Mouse (Mus musculus) CH12.LX (cell line): Measurements from ENCODE around the gene Cdh22. TPM values are rescaled to one million over a fixed set of nuclear protein-coding genes. Genes with fewer than 3 reads are reported as not detected.

ENCODE experiments used
- DNase-seq: peaks from one replicate; pipeline ENCODE4 v3.0.0-alpha.2; 2013; ENCODE audit errors: extremely low read depth
- H3K27ac ChIP-seq: 2 replicates; pipeline ENCODE4 v1.5.1; 2012; ENCODE audit warnings: low read depth, mild to moderate bottlenecking, control low read depth, moderate library complexity; ENCODE audit not compliant: insufficient read depth
- H3K27me3 ChIP-seq: replicated peaks from 2 replicates; pipeline ENCODE3; 2012; ENCODE audit warnings: inconsistent platforms
- H3K36me3 ChIP-seq, 2 experiments: replicated peaks in 1 of 2; 2 replicates each; pipeline versions ENCODE3 to v1.6.1; 2012; ENCODE audit warnings: inconsistent platforms in 1 of 2, low read length in 1 of 2, mild to moderate bottlenecking in 1 of 2, mixed read lengths in 1 of 2, moderate library complexity in 1 of 2; ENCODE audit not compliant: control insufficient read depth in 1 of 2, insufficient read depth in 1 of 2
- H3K4me1 ChIP-seq, 2 experiments: 2 replicates each; pipeline ENCODE4 v1.6.1; 2012; ENCODE audit warnings: inconsistent platforms in 1 of 2, moderate library complexity in 1 of 2; ENCODE audit not compliant: insufficient read depth in 2 of 2, control insufficient read depth in 1 of 2
- H3K4me2 ChIP-seq: 2 replicates; pipeline ENCODE4 v1.6.1; 2012; ENCODE audit warnings: low read depth, mild to moderate bottlenecking, control low read depth; ENCODE audit not compliant: poor library complexity, insufficient read depth, severe bottlenecking
- H3K4me3 ChIP-seq, 3 experiments: fragments of 150-350 bp in 1 of 3; sonication (generic) in 1 of 3; replicated peaks in 1 of 3; 2 replicates each; pipeline versions ENCODE3 to v1.5.1; 2011 to 2012; ENCODE audit warnings: low read depth in 2 of 3, low read length in 2 of 3, mild to moderate bottlenecking in 2 of 3, moderate library complexity in 2 of 3, control low read depth in 1 of 3, improper control_type of control experiment in 1 of 3, inconsistent platforms in 1 of 3, mixed read lengths in 1 of 3; ENCODE audit not compliant: poor library complexity in 1 of 3
- H3K79me2 ChIP-seq: replicated peaks from 2 replicates; pipeline ENCODE4 v1.6.1; 2012; ENCODE audit warnings: mild to moderate bottlenecking, moderate library complexity; ENCODE audit not compliant: control insufficient read depth, poor library complexity, insufficient read depth, severe bottlenecking; ENCODE audit errors: extremely low read depth
- H3K9ac ChIP-seq: 2 replicates; pipeline ENCODE4 v1.6.1; 2012; ENCODE audit warnings: low read depth, mild to moderate bottlenecking, control low read depth, moderate library complexity; ENCODE audit not compliant: insufficient read depth
- H3K9me3 ChIP-seq: replicated peaks from 2 replicates; pipeline ENCODE3; 2012; ENCODE audit warnings: low read length, inconsistent platforms, mixed read lengths
- CHD1 ChIP-seq: IDR thresholded peaks from 2 replicates; pipeline ENCODE4 v1.6.1; 2012; ENCODE audit warnings: low read depth, low read length, improper control_type of control experiment, inconsistent platforms
- CHD2 ChIP-seq: IDR thresholded peaks from 2 replicates; pipeline ENCODE4 v1.6.1; 2011; ENCODE audit warnings: low read length, improper control_type of control experiment
- CTCF ChIP-seq, 2 experiments: IDR thresholded peaks in 1 of 2; conservative IDR thresholded peaks in 1 of 2; 2 replicates each; pipeline ENCODE4 v1.5.1; 2011 to 2012; ENCODE audit warnings: low read depth in 2 of 2, low read length in 2 of 2, improper control_type of control experiment in 1 of 2, inconsistent platforms in 1 of 2, mild to moderate bottlenecking in 1 of 2, moderate library complexity in 1 of 2
- E2F4 ChIP-seq: IDR thresholded peaks from 2 replicates; pipeline ENCODE4 v1.6.1; 2011; ENCODE audit warnings: low read depth, low read length, improper control_type of control experiment; ENCODE audit not compliant: insufficient replicate concordance
- ELF1 ChIP-seq: IDR thresholded peaks from 2 replicates; pipeline ENCODE4 v1.6.1; 2014; ENCODE audit warnings: low read depth, mild to moderate bottlenecking, inconsistent platforms, low read length, improper control_type of control experiment
- EP300 ChIP-seq: IDR thresholded peaks from 2 replicates; pipeline ENCODE4 v1.6.1; 2011; ENCODE audit warnings: low read length, improper control_type of control experiment
- GABPA ChIP-seq: IDR thresholded peaks from 2 replicates; pipeline ENCODE4 v1.6.1; 2012; ENCODE audit warnings: low read depth, low read length, improper control_type of control experiment, inconsistent platforms; ENCODE audit not compliant: insufficient replicate concordance
- HCFC1 ChIP-seq: IDR thresholded peaks from 2 replicates; pipeline ENCODE4 v1.6.1; 2012; ENCODE audit warnings: low read depth, mild to moderate bottlenecking, inconsistent platforms, low read length, improper control_type of control experiment
- IRF4 ChIP-seq: IDR thresholded peaks from 2 replicates; pipeline ENCODE4 v1.6.1; 2014; ENCODE audit warnings: low read depth, mild to moderate bottlenecking, inconsistent platforms, low read length, improper control_type of control experiment
- JUND ChIP-seq: conservative IDR thresholded peaks from 2 replicates; pipeline ENCODE4 v1.6.1; 2011; ENCODE audit warnings: low read depth, low read length, improper control_type of control experiment
- KAT2A ChIP-seq: IDR thresholded peaks from 2 replicates; pipeline ENCODE4 v1.6.1; 2012; ENCODE audit warnings: low read length, improper control_type of control experiment, inconsistent platforms; ENCODE audit not compliant: insufficient replicate concordance
- MAX ChIP-seq: IDR thresholded peaks from 2 replicates; pipeline ENCODE4 v1.6.1; 2011; ENCODE audit warnings: low read length, improper control_type of control experiment
- MYC ChIP-seq: IDR thresholded peaks from 2 replicates; pipeline ENCODE4 v1.6.1; 2011; ENCODE audit warnings: low read depth, mild to moderate bottlenecking, improper control_type of control experiment, low read length
- NELFE ChIP-seq: IDR thresholded peaks from 2 replicates; pipeline ENCODE4 v1.6.1; 2011; ENCODE audit warnings: low read depth, low read length, improper control_type of control experiment
- NRF1 ChIP-seq: IDR thresholded peaks from 2 replicates; pipeline ENCODE4 v1.6.1; 2014; ENCODE audit warnings: low read depth, mild to moderate bottlenecking, inconsistent platforms, low read length, improper control_type of control experiment, moderate library complexity
- PAX5 ChIP-seq: IDR thresholded peaks from 2 replicates; pipeline ENCODE4 v1.6.1; 2012; ENCODE audit warnings: low read length, inconsistent platforms, mixed read lengths
- POLR2A ChIP-seq: IDR thresholded peaks from 2 replicates; pipeline ENCODE4 v1.6.1; 2011; ENCODE audit warnings: low read depth, mild to moderate bottlenecking, improper control_type of control experiment, low read length
- POLR2AphosphoS2 ChIP-seq: IDR thresholded peaks from 2 replicates; pipeline ENCODE4 v1.6.1; 2011; ENCODE audit warnings: low read depth, low read length, improper control_type of control experiment
- RAD21 ChIP-seq: IDR thresholded peaks from 2 replicates; pipeline ENCODE4 v1.6.1; 2011; ENCODE audit warnings: low read depth, mild to moderate bottlenecking, low read length, improper control_type of control experiment, moderate library complexity
- RCOR1 ChIP-seq: conservative IDR thresholded peaks from 2 replicates; pipeline ENCODE4 v1.6.1; 2012; ENCODE audit warnings: low read depth, mild to moderate bottlenecking, inconsistent platforms, low read length, improper control_type of control experiment
- TBP ChIP-seq: conservative IDR thresholded peaks from 2 replicates; pipeline ENCODE4 v1.6.1; 2011; ENCODE audit warnings: low read depth, low read length, improper control_type of control experiment
- TCF12 ChIP-seq: IDR thresholded peaks from 2 replicates; pipeline ENCODE4 v1.6.1; 2014; ENCODE audit warnings: low read depth, mild to moderate bottlenecking, inconsistent platforms, low read length, improper control_type of control experiment
- USF1 ChIP-seq: IDR thresholded peaks from 2 replicates; pipeline ENCODE4 v1.6.1; 2014; ENCODE audit warnings: low read depth, mild to moderate bottlenecking, inconsistent platforms, low read length, improper control_type of control experiment
- ZC3H11A ChIP-seq: IDR thresholded peaks from 2 replicates; pipeline ENCODE4 v1.6.1; 2012; ENCODE audit warnings: low read depth, mild to moderate bottlenecking, inconsistent platforms, low read length, improper control_type of control experiment
- ZKSCAN1 ChIP-seq: IDR thresholded peaks from 2 replicates; pipeline ENCODE4 v1.6.1; 2012; ENCODE audit warnings: low read depth, inconsistent platforms, low read length, improper control_type of control experiment, borderline replicate concordance
- dilution Hi-C: fragments of 300-500 bp; cut with MboI; formaldehyde crosslinking; loops from 2 replicates; pipeline ENCODE4 v1.14.3; 2020; ENCODE audit warnings: low sequenced_read_pairs; ENCODE audit not compliant: extremely low pct_unique_long_range_greater_than_20kb, extremely low pct_ligation_motif_present
- in situ Hi-C: fragments of 300-500 bp; cut with MboI; formaldehyde crosslinking; loops from 3 replicates; pipeline ENCODE4 v1.14.3; 2019; ENCODE audit warnings: low sequenced_read_pairs, low pct_ligation_motif_present, low pct_unique_long_range_greater_than_20kb, mixed read lengths
- polyA plus RNA-seq: library from polyadenylated mRNA; unstranded; fragments of >175 nt; gene quantifications from 2 replicates; pipeline ENCODE4 v1.2.1, GENCODE M21; 2012; ENCODE audit warnings: low read depth; ENCODE audit not compliant: insufficient read length
- total RNA-seq, 2 experiments: library from RNA; depleted of rRNA; stranded (reverse); fragments of 300-350 nt in 1 of 2; fragments of >200 nt in 1 of 2; gene quantifications; 2 replicates each; pipeline ENCODE4 v1.2.3; 2012 to 2014

Gene Cdh22
- total and polyA plus RNA-seq, 3 experiments: 0.08 TPM; not detected in 2

- H3K36me3 ChIP-seq: no peaks in the 10 kb centered on the region
- H3K4me1 ChIP-seq: no peaks in the 10 kb centered on the region
- no peaks in the 10 kb centered on the region for H3K9me3 ChIP-seq
- H3K4me3 ChIP-seq: no peak overlapping the region
- in situ Hi-C loops: no loop called here
- DNase-seq: no peak
- peaks cover 95% of the 10 kb centered on the region for H3K27me3 ChIP-seq
- H3K4me2 ChIP-seq: no peak overlapping the region
- dilution Hi-C loops: no loop called here
- H3K79me2 ChIP-seq: no peaks in the 10 kb centered on the region
- no peak overlapping the region for H3K9ac ChIP-seq
- no peak overlapping the region for H3K27ac ChIP-seq
- no peak for TF ChIP-seq EP300
- no peak for TF ChIP-seq ZKSCAN1
- no peak for TF ChIP-seq E2F4
- TF ChIP-seq RAD21: no peak
- no peak for TF ChIP-seq CTCF (conservative IDR thresholded peaks at IDR 0.05 in 1 of 2, IDR thresholded peaks at IDR 0.05 in 1 of 2; ENCODE audit: low read depth in 2 of 2, low read length in 2 of 2)
- no peak for TF ChIP-seq MYC
- TF ChIP-seq HCFC1: no peak
- no peak for TF ChIP-seq NELFE
- TF ChIP-seq TCF12: no peak
- TF ChIP-seq NRF1: no peak
- TF ChIP-seq CHD1: no peak
- no peak for TF ChIP-seq CHD2
- no peak for TF ChIP-seq IRF4
- TF ChIP-seq PAX5: no peak
- no peak for TF ChIP-seq USF1
- no peak for TF ChIP-seq TBP
- no peak for TF ChIP-seq RCOR1
- TF ChIP-seq ZC3H11A: no peak
- no peak for TF ChIP-seq POLR2A
These were observed 107.6 kb downstream of the Cdh22 start for GRCm38 (mm10) chr2:165126896-165127562.

DNA sequence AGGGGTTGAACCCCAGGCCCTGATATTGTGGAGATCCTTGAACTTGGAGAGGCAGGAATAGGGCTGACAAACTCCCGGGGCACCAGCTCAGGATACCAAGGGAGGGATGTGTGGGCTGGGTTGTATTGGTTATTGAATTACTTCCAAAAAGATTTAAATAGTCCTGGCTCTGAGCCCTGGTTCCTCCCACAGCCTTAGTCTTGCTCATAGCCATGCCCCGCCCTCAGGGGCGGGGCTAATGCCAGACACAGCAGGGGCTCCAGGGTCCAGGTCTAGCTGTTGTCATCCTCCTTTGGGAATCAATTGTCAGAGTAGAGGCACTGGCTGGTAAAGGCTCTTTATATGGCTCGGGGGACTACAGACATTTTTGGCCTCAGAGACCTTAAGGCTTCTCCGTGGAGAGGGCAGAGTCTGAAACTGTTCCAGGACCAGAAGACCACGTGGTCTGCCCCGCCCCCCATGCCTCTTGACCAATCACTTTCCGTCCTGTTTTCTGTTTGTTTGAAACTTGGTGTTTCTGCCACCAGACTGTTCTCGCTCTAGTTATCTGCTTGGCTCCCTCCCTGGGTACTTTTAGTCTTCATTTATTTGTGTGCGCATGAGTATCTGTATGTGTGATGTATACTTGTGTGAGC is 113.3 kb downstream of the Cdh22 start:
- Histone ChIP-seq H3K27me3 (peaks cover 96% of the 10 kb centered on the region), H3K4me3 (no peak overlapping the region), H3K27ac (no peak overlapping the region), H3K4me1 (no peaks in the 10 kb centered on the region), H3K36me3 (no peaks in the 10 kb centered on the region), H3K4me2 (no peak overlapping the region), H3K9ac (no peak overlapping the region), H3K79me2 (no peaks in the 10 kb centered on the region), H3K9me3 (no peaks in the 10 kb centered on the region)
- TF ChIP-seq E2F4 (no peak), GABPA (no peak), MYC (no peak), MAX (peak; percentile 70), USF1 (peak; percentile 41; the same call in 1 of the 2 replicates), POLR2AphosphoS2 (no peak), JUND (no peak), KAT2A (no peak), IRF4 (no peak), NRF1 (no peak), ELF1 (no peak), RCOR1 (no peak)
- dilution Hi-C loops: no loop called here
- in situ Hi-C loops: no loop called here
- DNase-seq: no peak
